Mouse (Mus musculus) brain, embryonic 14.5 days (tissue): ENCODE measurements at regions not wholly inside any gene's neighbourhood (a gene's known extent, or its start where the extent isn't known, plus 50 kb on each side); places are given as distances from the start of the nearest gene placed in this dataset.

Source experiments
- DNase-seq: peaks from one replicate; pipeline ENCODE4 v3.0.0-alpha.2; 2011; ENCODE audit warnings: low read depth
- CTCF ChIP-seq: fragments of 200-500 bp; IDR thresholded peaks from 2 replicates; pipeline ENCODE4 v1.5.1; 2012; ENCODE audit warnings: inconsistent platforms, mild to moderate bottlenecking, moderate library complexity, borderline replicate concordance; ENCODE audit not compliant: insufficient read depth, insufficient read length; ENCODE audit errors: extremely low read depth
- POLR2A ChIP-seq: fragments of 200-500 bp; IDR thresholded peaks from 2 replicates; pipeline ENCODE4 v1.6.1; 2012; ENCODE audit warnings: mild to moderate bottlenecking, inconsistent platforms, borderline replicate concordance; ENCODE audit not compliant: poor library complexity, insufficient read depth, insufficient read length, severe bottlenecking; ENCODE audit errors: extremely low read depth

- no peak for DNase-seq
- no peak for TF ChIP-seq POLR2A
These were observed 331.1 kb downstream of the Agtpbp1 start for GRCm38 (mm10) chr13:59253667-59254558.

GRCm38 (mm10) chr13:59251252-59252006 is 333.6 kb downstream of the Agtpbp1 start:
- peak; percentile 80 for DNase-seq
- TF ChIP-seq CTCF (no peak), POLR2A (no peak)

GRCm38 (mm10) chr13:59248411-59248810 is 336.6 kb downstream of the Agtpbp1 start:
- no peak for TF ChIP-seq CTCF
- no peak for TF ChIP-seq POLR2A

GRCm38 (mm10) chr13:59246984-59247537 is 338.0 kb downstream of the Agtpbp1 start:
- no peak for DNase-seq
- TF ChIP-seq POLR2A (no peak), CTCF (no peak)

More at GRCm38 (mm10) chr13:59248411-59248810, 336.6 kb downstream of the Agtpbp1 start:
- DNase-seq = no peak

GRCm38 (mm10) chr13:59246070-59246469 is 339.0 kb downstream of the Agtpbp1 start:
- no peak for TF ChIP-seq CTCF
- no peak for TF ChIP-seq POLR2A
- DNase-seq = no peak

GRCm38 (mm10) chr13:59244622-59245021 is 340.4 kb downstream of the Agtpbp1 start:
- DNase-seq = no peak
- TF ChIP-seq CTCF = no peak
- no peak for TF ChIP-seq POLR2A

- no peak for TF ChIP-seq POLR2A
- no peak for TF ChIP-seq CTCF
- no peak for DNase-seq
These were observed 342.4 kb downstream of the Agtpbp1 start for GRCm38 (mm10) chr13:59242671-59243070.

- DNase-seq = peak; percentile 40
- TF ChIP-seq POLR2A = no peak
- no peak for TF ChIP-seq CTCF
These were observed 346.3 kb downstream of the Agtpbp1 start for GRCm38 (mm10) chr13:59238696-59239095.

GRCm38 (mm10) chr13:59235836-59236235 is 349.2 kb downstream of the Agtpbp1 start:
- TF ChIP-seq CTCF (no peak), POLR2A (no peak)
- DNase-seq = peak; percentile 52

- no peak for TF ChIP-seq POLR2A
- no peak for TF ChIP-seq CTCF
- DNase-seq = no peak
These were observed 355.9 kb downstream of the Agtpbp1 start for GRCm38 (mm10) chr13:59229111-59229541.
